Mouse (Mus musculus): ENCODE data around the gene Acsbg2. TPM values are rescaled to one million over a fixed set of nuclear protein-coding genes. Genes with fewer than 3 reads are reported as not detected.

The Acsbg2 gene
- polyA plus RNA-seq, 1 experiment from 2014 or later: not detected

GRCm38 (mm10) chr17:56855421-56855820 is 18.8 kb downstream of the Acsbg2 start:
- no peak for ATAC-seq (ENCODE audit: insufficient number of reproducible peaks, insufficient read depth, low FRiP score, low read depth)
- 76% methylated on average over 3 of the region's 3 CpGs for WGBS
- H3K4me1 ChIP-seq (ENCODE audit: control insufficient read depth in 2 of 2, insufficient read depth in 2 of 2, low read length in 2 of 2): peaks cover 6 to 10% of the 10 kb centered on the region in 2 experiments; a peak in 3 of 4 replicates
- no peak overlapping the region for H3K4me2 ChIP-seq (ENCODE audit: low read length)
- no peaks in the 10 kb centered on the region for H3K36me3 ChIP-seq (ENCODE audit: control insufficient read depth, insufficient read depth, low read length)
- H3K9me3 ChIP-seq (ENCODE audit: control insufficient read depth, low read length): no peaks in the 10 kb centered on the region
- H3K27me3 ChIP-seq (ENCODE audit: control insufficient read depth, insufficient read depth, low read length): no peaks in the 10 kb centered on the region
- no peak overlapping the region for H3K9ac ChIP-seq (ENCODE audit: low read length)
- no peak overlapping the region for H3K27ac ChIP-seq (replicated peaks in 1 of 2; ENCODE audit: control insufficient read depth in 1 of 2, insufficient read depth in 1 of 2, low read depth in 2 of 2, low read length in 2 of 2)
- H3K4me3 ChIP-seq (ENCODE audit: control insufficient read depth in 1 of 2, insufficient read depth in 1 of 2, low read depth in 1 of 2, low read length in 2 of 2): no peak overlapping the region

DNA sequence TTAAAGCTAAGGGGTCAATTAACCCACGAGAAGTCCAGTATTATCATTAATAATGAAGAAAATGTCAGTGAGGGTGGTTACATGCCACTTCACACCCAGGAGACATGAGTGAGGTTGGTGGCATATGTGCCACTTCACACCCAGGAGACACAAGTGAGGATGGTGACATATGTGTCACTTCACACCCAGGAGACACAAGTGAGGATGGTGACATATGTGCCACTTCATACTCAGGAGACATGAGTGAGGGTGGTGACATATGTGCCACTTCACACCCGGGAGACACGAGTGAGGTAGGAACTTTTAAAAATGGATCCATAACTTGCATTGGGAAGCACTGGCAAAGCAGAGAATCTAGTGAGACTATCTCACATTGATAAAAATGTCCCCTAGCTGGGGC is 23.1 kb downstream of the Acsbg2 start:
- ATAC-seq (ENCODE audit: insufficient number of reproducible peaks, insufficient read depth, low FRiP score, low read depth): no peak
- no peaks in the 10 kb centered on the region for H3K4me1 ChIP-seq (ENCODE audit: control insufficient read depth in 2 of 2, insufficient read depth in 2 of 2, low read length in 2 of 2)
- WGBS: 73% methylated on average over 3 of the region's 3 CpGs
- no peak overlapping the region for H3K4me2 ChIP-seq (ENCODE audit: low read length)
- H3K4me3 ChIP-seq (ENCODE audit: control insufficient read depth in 1 of 2, insufficient read depth in 1 of 2, low read depth in 1 of 2, low read length in 2 of 2): no peak overlapping the region
- H3K9me3 ChIP-seq (ENCODE audit: control insufficient read depth, low read length): no peaks in the 10 kb centered on the region
- no peak overlapping the region for H3K9ac ChIP-seq (ENCODE audit: low read length)
- H3K27me3 ChIP-seq (ENCODE audit: control insufficient read depth, insufficient read depth, low read length): no peaks in the 10 kb centered on the region
- H3K36me3 ChIP-seq (ENCODE audit: control insufficient read depth, insufficient read depth, low read length): no peaks in the 10 kb centered on the region
- no peak overlapping the region for H3K27ac ChIP-seq (replicated peaks in 1 of 2; ENCODE audit: control insufficient read depth in 1 of 2, insufficient read depth in 1 of 2, low read depth in 2 of 2, low read length in 2 of 2)

- Histone ChIP-seq H3K27ac (replicated peaks in 1 of 2; ENCODE audit: control insufficient read depth in 1 of 2, insufficient read depth in 1 of 2, low read depth in 2 of 2, low read length in 2 of 2) (no peak overlapping the region), H3K4me3 (ENCODE audit: control insufficient read depth in 1 of 2, insufficient read depth in 1 of 2, low read depth in 1 of 2, low read length in 2 of 2) (no peak overlapping the region), H3K9me3 (ENCODE audit: control insufficient read depth, low read length) (no peaks in the 10 kb centered on the region), H3K4me2 (ENCODE audit: low read length) (no peak overlapping the region), H3K9ac (ENCODE audit: low read length) (no peak overlapping the region), H3K36me3 (ENCODE audit: control insufficient read depth, insufficient read depth, low read length) (no peaks in the 10 kb centered on the region), H3K27me3 (ENCODE audit: control insufficient read depth, insufficient read depth, low read length) (no peaks in the 10 kb centered on the region), H3K4me1 (ENCODE audit: control insufficient read depth in 2 of 2, insufficient read depth in 2 of 2, low read length in 2 of 2) (no peaks in the 10 kb centered on the region)
- no peak for ATAC-seq (ENCODE audit: insufficient number of reproducible peaks, insufficient read depth, low FRiP score, low read depth)
- 83% methylated on average over 13 of the region's 13 CpGs for WGBS
These were observed 24.5 kb downstream of the Acsbg2 start for GRCm38 (mm10) chr17:56849710-56850109.

GRCm38 (mm10) chr17:56848785-56849184 is 25.5 kb downstream of the Acsbg2 start:
- no peaks in the 10 kb centered on the region for H3K36me3 ChIP-seq (ENCODE audit: control insufficient read depth, insufficient read depth, low read length)
- H3K9me3 ChIP-seq (ENCODE audit: control insufficient read depth, low read length): no peaks in the 10 kb centered on the region
- H3K4me3 ChIP-seq (ENCODE audit: control insufficient read depth in 1 of 2, insufficient read depth in 1 of 2, low read depth in 1 of 2, low read length in 2 of 2): no peak overlapping the region
- H3K9ac ChIP-seq (ENCODE audit: low read length): no peak overlapping the region
- no peak for ATAC-seq (ENCODE audit: insufficient number of reproducible peaks, insufficient read depth, low FRiP score, low read depth)
- 76% methylated on average over 5 of the region's 5 CpGs for WGBS
- no peak overlapping the region for H3K4me2 ChIP-seq (ENCODE audit: low read length)
- H3K4me1 ChIP-seq (ENCODE audit: control insufficient read depth in 2 of 2, insufficient read depth in 2 of 2, low read length in 2 of 2): no peaks in the 10 kb centered on the region
- no peak overlapping the region for H3K27ac ChIP-seq (replicated peaks in 1 of 2; ENCODE audit: control insufficient read depth in 1 of 2, insufficient read depth in 1 of 2, low read depth in 2 of 2, low read length in 2 of 2)
- H3K27me3 ChIP-seq (ENCODE audit: control insufficient read depth, insufficient read depth, low read length): no peaks in the 10 kb centered on the region

DNA sequence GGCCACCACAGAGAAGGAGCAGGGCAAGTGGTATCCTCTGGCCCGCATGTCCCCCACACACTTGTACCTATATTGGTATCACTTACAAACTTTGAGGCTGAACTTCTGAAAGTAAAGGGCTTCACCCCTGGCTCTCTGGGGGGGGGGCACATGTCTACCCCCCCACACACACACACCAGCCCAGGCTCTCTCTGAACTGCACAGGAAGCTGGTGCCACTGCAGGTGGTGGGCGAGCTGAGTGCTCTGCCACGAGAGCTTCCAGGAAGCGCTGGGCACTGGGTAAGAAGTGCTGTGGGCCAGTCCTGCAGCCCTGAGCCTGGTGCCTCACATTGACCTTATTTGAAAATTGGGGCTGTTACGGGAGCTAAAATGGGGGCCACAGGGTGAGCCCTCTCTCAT is 30.6 kb downstream of the Acsbg2 start:
- Histone ChIP-seq H3K9me3 (ENCODE audit: control insufficient read depth, low read length) (no peaks in the 10 kb centered on the region), H3K27me3 (ENCODE audit: control insufficient read depth, insufficient read depth, low read length) (no peaks in the 10 kb centered on the region), H3K27ac (replicated peaks in 1 of 2; ENCODE audit: control insufficient read depth in 1 of 2, insufficient read depth in 1 of 2, low read depth in 2 of 2, low read length in 2 of 2) (no peak overlapping the region), H3K36me3 (ENCODE audit: control insufficient read depth, insufficient read depth, low read length) (no peaks in the 10 kb centered on the region), H3K9ac (ENCODE audit: low read length) (no peak overlapping the region), H3K4me3 (ENCODE audit: control insufficient read depth in 1 of 2, insufficient read depth in 1 of 2, low read depth in 1 of 2, low read length in 2 of 2) (no peak overlapping the region), H3K4me2 (ENCODE audit: low read length) (no peak overlapping the region), H3K4me1 (ENCODE audit: control insufficient read depth in 2 of 2, insufficient read depth in 2 of 2, low read length in 2 of 2) (no peaks in the 10 kb centered on the region)
- 79% methylated on average over 5 of the region's 5 CpGs for WGBS
- no peak for ATAC-seq (ENCODE audit: insufficient number of reproducible peaks, insufficient read depth, low FRiP score, low read depth)

- Histone ChIP-seq H3K4me2 (ENCODE audit: low read length) (no peak overlapping the region), H3K9ac (ENCODE audit: low read length) (no peak overlapping the region), H3K4me3 (ENCODE audit: control insufficient read depth in 1 of 2, insufficient read depth in 1 of 2, low read depth in 1 of 2, low read length in 2 of 2) (no peak overlapping the region), H3K27ac (replicated peaks in 1 of 2; ENCODE audit: control insufficient read depth in 1 of 2, insufficient read depth in 1 of 2, low read depth in 2 of 2, low read length in 2 of 2) (no peak overlapping the region), H3K9me3 (ENCODE audit: control insufficient read depth, low read length) (no peaks in the 10 kb centered on the region), H3K36me3 (ENCODE audit: control insufficient read depth, insufficient read depth, low read length) (no peaks in the 10 kb centered on the region), H3K4me1 (ENCODE audit: control insufficient read depth in 2 of 2, insufficient read depth in 2 of 2, low read length in 2 of 2) (no peaks in the 10 kb centered on the region), H3K27me3 (ENCODE audit: control insufficient read depth, insufficient read depth, low read length) (0 out of 2 replicates have a peak, but pooled peaks cover 4% of the 10 kb centered on the region)
- ATAC-seq (ENCODE audit: insufficient number of reproducible peaks, insufficient read depth, low FRiP score, low read depth): no peak
- WGBS: 74% methylated on average over 5 of the region's 5 CpGs
These were observed 32.1 kb downstream of the Acsbg2 start for GRCm38 (mm10) chr17:56842173-56842572.

DNA sequence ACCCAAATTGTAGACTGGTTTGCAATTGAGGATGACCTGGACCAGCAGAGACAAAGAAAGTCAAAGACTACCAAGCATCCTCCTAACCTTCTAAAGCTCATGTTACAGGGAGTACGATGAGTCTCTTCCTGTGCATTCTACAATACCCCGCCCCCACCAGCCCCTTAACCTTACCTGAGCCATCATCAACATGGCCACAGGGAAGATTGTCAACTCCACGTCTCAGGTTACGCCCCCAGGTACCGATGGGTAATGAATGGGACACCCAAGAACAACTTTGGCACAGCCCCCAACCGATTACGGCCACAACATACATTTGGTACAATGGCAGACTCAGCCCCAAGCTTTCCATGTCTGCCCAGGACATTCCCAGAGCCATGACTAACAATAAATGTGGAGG is 33.7 kb downstream of the Acsbg2 start:
- WGBS: 80% methylated on average over 7 of the region's 7 CpGs
- Histone ChIP-seq H3K4me1 (ENCODE audit: control insufficient read depth in 2 of 2, insufficient read depth in 2 of 2, low read length in 2 of 2) (no peaks in the 10 kb centered on the region), H3K4me2 (ENCODE audit: low read length) (no peak overlapping the region), H3K27me3 (ENCODE audit: control insufficient read depth, insufficient read depth, low read length) (0 out of 2 replicates have a peak, but pooled peaks cover 4% of the 10 kb centered on the region), H3K4me3 (ENCODE audit: control insufficient read depth in 1 of 2, insufficient read depth in 1 of 2, low read depth in 1 of 2, low read length in 2 of 2) (no peak overlapping the region), H3K36me3 (ENCODE audit: control insufficient read depth, insufficient read depth, low read length) (no peaks in the 10 kb centered on the region), H3K9ac (ENCODE audit: low read length) (no peak overlapping the region), H3K9me3 (ENCODE audit: control insufficient read depth, low read length) (no peaks in the 10 kb centered on the region), H3K27ac (replicated peaks in 1 of 2; ENCODE audit: control insufficient read depth in 1 of 2, insufficient read depth in 1 of 2, low read depth in 2 of 2, low read length in 2 of 2) (no peak overlapping the region)
- ATAC-seq (ENCODE audit: insufficient number of reproducible peaks, insufficient read depth, low FRiP score, low read depth): no peak

- Histone ChIP-seq H3K4me1 (ENCODE audit: control insufficient read depth in 2 of 2, insufficient read depth in 2 of 2, low read length in 2 of 2) (peaks cover 0 to 2% of the 10 kb centered on the region in 2 experiments; a peak in 2 of 4 replicates), H3K4me3 (ENCODE audit: control insufficient read depth in 1 of 2, insufficient read depth in 1 of 2, low read depth in 1 of 2, low read length in 2 of 2) (no peak overlapping the region), H3K36me3 (ENCODE audit: control insufficient read depth, insufficient read depth, low read length) (no peaks in the 10 kb centered on the region), H3K9ac (ENCODE audit: low read length) (no peak overlapping the region), H3K27ac (replicated peaks in 1 of 2; ENCODE audit: control insufficient read depth in 1 of 2, insufficient read depth in 1 of 2, low read depth in 2 of 2, low read length in 2 of 2) (no peak overlapping the region), H3K9me3 (ENCODE audit: control insufficient read depth, low read length) (no peaks in the 10 kb centered on the region), H3K4me2 (ENCODE audit: low read length) (no peak overlapping the region), H3K27me3 (ENCODE audit: control insufficient read depth, insufficient read depth, low read length) (peaks cover 4% of the 10 kb centered on the region; the same call in 1 of the 2 replicates)
- WGBS: 80% methylated on average over 8 of the region's 8 CpGs
- ATAC-seq (ENCODE audit: insufficient number of reproducible peaks, insufficient read depth, low FRiP score, low read depth): no peak
These were observed 37.9 kb downstream of the Acsbg2 start for GRCm38 (mm10) chr17:56836336-56836735.
